Mouse (Mus musculus) gastrocnemius, adult 8-10 months (tissue): ENCODE results near the gene C2cd2. TPM values are rescaled to one million over a fixed set of nuclear protein-coding genes. Genes with fewer than 3 reads are reported as not detected.
A peak's percentile ranks its signal among the peaks of the same experiment; 100 is the strongest.

Experiments
- DNase-seq, 2 experiments: peaks; one replicate each; pipeline ENCODE4 v3.0.0; 2022; ENCODE audit warnings: low spot score in 2 of 2
- total RNA-seq, 4 experiments: library from RNA; stranded (reverse); gene quantifications; 2 replicates each; pipeline ENCODE4 v1.2.4; 2022

The C2cd2 gene
- total RNA-seq, 4 experiments from 2014 or later = 186 to 243 (median 221) TPM

DNA sequence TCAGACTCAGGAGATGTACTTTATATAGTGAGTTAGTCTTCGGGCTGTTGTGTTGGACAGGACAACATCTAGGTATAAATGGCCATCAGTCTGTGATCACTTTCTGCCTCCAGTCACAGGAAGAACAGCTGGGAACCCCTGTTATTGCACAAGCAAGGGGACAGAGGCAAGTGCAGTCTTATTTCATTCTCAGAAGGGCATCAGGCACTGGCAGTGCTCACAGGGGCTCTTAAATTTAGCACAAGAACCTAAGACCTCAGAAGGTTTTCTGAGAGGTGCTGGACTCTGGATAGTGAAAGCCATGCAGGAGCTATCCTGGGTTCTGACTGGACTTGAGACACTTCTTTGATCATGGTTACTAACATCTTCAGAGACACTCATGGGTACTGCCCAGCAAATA lies 78.7 kb downstream of the C2cd2 start:
- DNase-seq = no peak

DNA sequence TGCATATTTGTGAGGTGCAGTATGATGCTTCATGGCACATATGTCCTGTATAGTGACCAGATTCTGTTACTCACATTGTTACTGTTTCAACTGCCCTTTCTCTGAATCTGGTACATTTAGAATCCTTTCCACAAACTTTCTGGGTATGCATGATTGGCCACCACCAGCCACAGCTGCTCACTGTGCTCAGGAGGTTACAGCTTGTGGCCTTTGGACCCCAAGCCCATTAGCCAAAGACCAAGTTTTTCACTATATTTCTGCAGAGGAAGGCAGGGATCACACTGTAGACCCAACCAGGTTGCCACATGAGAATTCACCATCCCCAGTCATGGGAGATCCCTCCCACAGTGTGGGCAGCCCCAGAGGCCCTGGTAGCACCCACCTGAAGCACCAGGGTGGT lies 79.5 kb downstream of the C2cd2 start:
- no peak for DNase-seq

DNA sequence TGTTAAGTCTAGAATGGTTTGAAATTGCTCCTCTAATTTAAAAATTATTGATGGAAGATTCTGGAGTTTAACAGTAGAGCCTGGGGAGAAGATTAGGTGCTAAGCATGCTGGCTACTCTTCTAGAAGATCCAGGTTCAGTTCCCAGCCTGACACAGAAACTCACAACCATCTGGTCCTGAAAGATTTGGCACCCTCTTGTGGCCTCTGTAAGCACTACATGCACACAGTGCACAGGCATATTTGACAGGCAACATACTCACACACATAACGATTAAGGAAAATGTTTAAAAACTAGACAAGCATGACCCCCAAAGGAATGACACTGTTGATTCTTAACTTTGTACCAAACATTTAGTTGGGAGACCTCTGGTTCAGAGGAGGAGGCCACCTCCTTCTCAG lies 83.3 kb downstream of the C2cd2 start:
- no peak for DNase-seq

GRCm38 (mm10) chr16:97877502-97877901 lies 84.9 kb downstream of the C2cd2 start:
- DNase-seq = no peak

DNA sequence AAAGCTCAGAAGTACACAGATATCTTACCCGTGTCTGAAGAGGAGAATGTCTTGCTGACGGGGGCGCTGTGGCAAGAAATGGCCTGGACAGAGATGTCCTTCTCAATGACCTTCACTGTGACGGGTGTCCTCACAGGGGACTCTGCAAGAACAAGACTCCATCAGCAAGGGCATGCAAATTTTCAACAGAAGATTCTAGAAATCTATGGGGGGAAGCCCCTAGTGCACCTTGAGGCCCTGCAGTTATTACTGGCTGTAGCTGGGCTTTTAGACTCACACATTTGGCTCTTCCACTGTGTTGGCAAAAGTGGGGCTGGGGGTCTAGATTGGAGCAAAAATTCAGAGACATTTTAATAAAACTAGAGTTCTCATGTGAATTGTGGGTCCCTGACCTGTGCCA lies 87.3 kb downstream of the C2cd2 start:
- no peak for DNase-seq

GRCm38 (mm10) chr16:97874376-97874775 lies 88.0 kb downstream of the C2cd2 start:
- DNase-seq = no peak

DNA sequence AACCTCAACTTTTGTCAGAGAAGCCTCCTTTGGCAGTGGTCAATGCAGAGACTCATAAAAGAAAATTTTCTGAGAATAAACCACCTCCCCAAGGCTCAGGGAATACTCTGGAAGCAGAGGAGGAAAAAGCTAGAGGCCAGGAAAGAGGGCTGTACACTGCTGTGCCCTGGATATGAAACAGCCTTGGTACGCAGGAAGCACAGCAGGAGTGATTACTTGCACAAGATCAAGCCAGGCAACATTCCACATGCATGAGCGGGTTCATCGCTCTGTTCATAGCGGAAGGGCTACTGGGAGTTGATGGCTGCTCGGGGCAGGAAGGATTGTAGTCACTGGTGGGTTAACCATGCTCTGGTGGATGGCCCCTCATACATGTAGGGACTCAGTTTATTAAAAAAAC lies 89.7 kb downstream of the C2cd2 start:
- no peak for DNase-seq

GRCm38 (mm10) chr16:97869193-97870102 lies 93.0 kb downstream of the C2cd2 start:
- no peak for DNase-seq

- no peak for DNase-seq
Observed at GRCm38 (mm10) chr16:97863932-97864467, 98.4 kb downstream of the C2cd2 start.

- DNase-seq = no peak
Observed at GRCm38 (mm10) chr16:97856050-97856449, 106.3 kb downstream of the C2cd2 start.

DNA sequence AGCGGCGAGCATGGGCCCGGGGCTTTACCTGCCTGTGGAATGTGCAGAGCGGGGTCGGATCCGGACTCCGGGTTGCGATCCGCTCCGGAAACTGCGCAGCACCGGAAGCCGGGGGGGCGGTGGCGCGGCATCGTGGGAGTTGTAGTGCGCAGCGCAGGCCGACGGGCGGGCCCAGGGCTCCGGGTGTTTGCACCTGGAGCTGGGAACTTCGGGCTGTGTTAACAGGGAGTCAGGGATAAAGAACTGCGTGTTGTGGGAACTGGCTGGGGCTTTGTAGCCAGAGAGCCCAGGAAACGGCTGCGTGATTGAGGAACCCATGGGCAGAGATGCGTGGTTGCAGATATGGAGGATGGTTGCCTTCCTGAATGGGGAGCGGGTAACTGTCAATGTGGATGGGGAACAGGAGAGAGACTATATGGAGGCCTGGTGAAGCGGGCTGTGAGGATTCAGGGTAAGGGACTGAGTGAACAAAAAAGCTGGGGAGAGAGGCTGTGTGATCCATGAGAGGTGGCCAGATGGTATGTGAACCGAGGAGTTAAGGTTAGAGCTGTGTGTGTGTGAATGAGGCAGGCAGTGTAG lies 110.6 kb downstream of the C2cd2 start, which contains the start of gene Prdm15:
Prdm15 (minus strand) TSS at position 110 of the 579 bp plus-strand sequence.
- DNase-seq = peak; percentile 78 to 80

DNA sequence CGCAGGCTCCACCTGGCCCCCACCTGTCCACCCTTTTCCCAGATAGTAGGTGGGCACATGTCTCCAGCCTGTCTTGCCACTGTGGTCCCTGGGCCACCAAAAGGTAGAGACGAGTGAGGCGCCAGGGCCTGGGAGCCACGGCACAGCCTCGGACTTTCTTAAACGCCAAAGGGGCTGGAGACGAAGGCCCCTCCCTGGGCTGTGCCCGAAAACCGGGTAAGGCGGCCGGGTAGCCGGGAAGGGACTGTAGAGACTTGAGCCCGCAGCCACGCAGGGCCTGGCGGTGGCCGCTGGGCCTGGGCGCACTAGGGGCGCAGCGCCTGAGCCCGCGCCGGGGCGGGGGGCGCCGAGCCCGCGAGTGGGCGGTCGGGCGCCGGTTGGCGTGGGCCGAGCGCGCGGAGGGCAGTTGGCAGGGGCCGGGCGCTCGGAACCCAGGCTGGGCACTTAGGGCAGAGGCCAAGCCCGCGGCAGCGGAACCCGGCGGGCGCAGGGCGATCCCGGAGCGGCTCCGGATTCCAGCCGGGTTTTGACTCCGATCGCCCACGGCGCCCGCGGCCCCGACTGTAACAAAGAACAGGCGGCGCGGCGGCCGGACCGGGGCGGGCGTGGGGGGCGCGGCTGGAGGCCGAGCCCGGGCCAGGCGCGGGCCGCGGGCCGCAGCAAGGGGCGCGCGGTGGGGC lies 111.2 kb downstream of the C2cd2 start:
- peak; percentile 84 to 86 for DNase-seq

GRCm38 (mm10) chr16:97850667-97851060 lies 111.7 kb downstream of the C2cd2 start:
- DNase-seq = no peak

GRCm38 (mm10) chr16:97848832-97849231 lies 113.6 kb downstream of the C2cd2 start:
- no peak for DNase-seq

- no peak for DNase-seq
Observed at GRCm38 (mm10) chr16:97844967-97845937, 117.1 kb downstream of the C2cd2 start.

DNA sequence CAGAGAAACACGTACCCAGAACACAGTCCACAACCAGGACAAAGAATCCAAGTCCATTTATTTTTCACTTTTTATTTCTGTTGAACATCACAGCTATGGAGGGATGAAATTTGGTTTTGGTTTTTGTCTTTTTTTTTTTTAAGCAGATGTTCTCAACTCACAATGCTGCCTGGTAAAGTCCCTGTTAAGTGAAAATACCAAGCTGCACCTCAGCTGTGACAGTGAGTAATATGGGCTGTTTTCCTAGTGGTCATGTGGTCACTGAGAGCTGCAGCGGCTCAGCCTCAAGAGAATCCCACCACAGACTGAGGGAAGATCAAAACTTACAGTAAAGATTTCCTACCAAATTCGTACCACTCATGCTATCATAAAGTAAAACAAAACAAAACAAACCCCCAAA lies 130.2 kb downstream of the C2cd2 start:
- DNase-seq = no peak

DNA sequence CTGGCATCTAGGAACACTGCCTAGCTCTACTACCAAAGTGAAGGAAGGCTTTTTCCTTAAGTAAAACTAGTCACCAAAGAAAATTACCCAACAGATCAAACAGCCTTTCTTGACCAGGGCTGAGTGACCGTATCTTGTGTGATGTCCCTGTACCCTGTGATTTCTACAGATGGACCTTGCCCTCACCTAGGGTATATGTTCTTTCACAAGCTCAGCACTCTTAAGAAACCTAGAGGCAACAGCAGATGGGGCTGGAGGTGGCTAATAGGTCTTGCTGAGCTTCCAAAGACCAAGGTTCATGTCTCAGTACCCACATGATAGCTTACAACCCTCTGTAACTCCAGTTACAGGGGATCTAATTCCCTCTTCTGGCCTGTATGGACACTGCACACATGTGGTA lies 134.2 kb downstream of the C2cd2 start:
- DNase-seq = no peak

DNA sequence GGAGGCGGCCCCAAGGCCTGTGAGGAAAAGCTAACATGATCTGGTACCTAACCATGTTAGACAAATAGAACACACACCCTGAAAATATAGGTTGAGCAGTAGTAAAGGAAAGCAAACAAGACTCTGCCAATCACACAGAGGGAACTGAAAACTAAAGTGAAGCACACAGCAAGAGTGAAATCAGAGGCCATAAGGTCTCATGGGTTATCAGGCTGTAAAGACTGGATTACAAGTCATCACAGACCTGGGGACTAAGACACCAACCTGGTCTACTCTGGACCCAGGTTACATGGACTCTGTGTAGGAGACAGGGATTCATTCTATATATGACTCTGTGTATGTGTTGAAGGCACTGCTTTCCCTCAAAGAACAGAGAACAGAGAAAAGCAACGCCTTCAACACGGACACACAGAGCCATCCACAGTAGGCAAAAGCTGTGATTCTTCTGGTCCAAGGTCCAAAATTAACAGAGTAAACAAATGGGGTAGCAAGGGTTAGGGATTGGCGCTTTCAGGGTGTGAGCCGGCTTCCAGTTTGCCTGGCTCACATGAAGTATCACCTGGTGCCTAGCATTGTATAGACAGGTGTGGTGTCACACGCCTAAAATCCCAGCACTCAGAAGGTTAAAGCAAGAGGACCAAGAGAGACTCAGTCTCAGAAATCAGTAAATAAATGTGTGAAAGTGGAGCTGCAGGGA lies 138.9 kb downstream of the C2cd2 start:
- no peak for DNase-seq

DNA sequence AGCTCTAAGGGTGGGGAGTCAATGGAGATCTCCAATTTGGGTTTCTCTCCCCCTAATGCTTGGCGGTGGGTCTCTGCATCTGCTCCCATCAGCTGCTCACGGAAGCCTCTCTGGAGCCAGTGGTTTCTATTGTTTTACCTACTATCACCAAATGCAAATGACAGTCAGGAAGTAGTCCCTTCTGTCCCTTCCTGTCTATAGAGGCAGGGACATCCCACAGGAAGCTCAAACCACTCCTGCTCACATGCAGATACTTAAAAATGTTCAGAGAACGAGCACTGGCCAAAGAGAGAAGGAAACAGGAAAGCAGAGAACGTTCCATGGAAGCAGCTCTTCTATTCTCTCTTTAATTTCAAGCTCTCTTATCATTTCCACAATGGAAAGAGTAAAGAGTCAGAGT lies 142.9 kb downstream of the C2cd2 start:
- no peak for DNase-seq

GRCm38 (mm10) chr16:97817414-97817813 lies 145.0 kb downstream of the C2cd2 start:
- DNase-seq = no peak
